Mouse (Mus musculus) kidney, postnatal 0 days (tissue): ENCODE measurements around the gene Phgr1. TPM values are rescaled to one million over a fixed set of nuclear protein-coding genes. Genes with fewer than 3 reads are reported as not detected.
A peak's percentile ranks its signal among the peaks of the same experiment; 100 is the strongest.

Experiments used
- ATAC-seq: fragments of 200-750 bp; cut with Nextera tagmentation; replicated peaks from 2 replicates; pipeline ENCODE4 v1.8.0; 2017; ENCODE audit warnings: low read depth, moderate number of reproducible peaks, moderate TSS enrichment, moderate library complexity; ENCODE audit not compliant: low FRiP score
- DNase-seq: peaks from one replicate; pipeline ENCODE4 v3.0.0-alpha.2; 2016; ENCODE audit warnings: low spot score
- H3K27ac ChIP-seq: fragments of 300-500 bp; sonication (generic); 2 replicates; pipeline ENCODE4 v1.5.1; 2014; ENCODE audit warnings: mild to moderate bottlenecking
- H3K27me3 ChIP-seq: fragments of 300-500 bp; sonication (generic); 2 replicates; pipeline ENCODE4 v1.6.1; 2014; ENCODE audit warnings: low read length, mixed read lengths; ENCODE audit not compliant: insufficient read depth
- H3K36me3 ChIP-seq: fragments of 300-500 bp; sonication (generic); 2 replicates; pipeline ENCODE4 v1.6.1; 2014; ENCODE audit warnings: low read length, mixed read lengths; ENCODE audit not compliant: insufficient read depth
- H3K4me1 ChIP-seq: fragments of 300-500 bp; sonication (generic); replicated peaks from 2 replicates; pipeline ENCODE4 v1.6.1; 2014; ENCODE audit warnings: antibody characterized with exemption, low read length, mixed read lengths; ENCODE audit not compliant: insufficient read depth
- H3K4me2 ChIP-seq: fragments of 300-500 bp; sonication (generic); 2 replicates; pipeline ENCODE4 v1.6.1; 2014; ENCODE audit warnings: mild to moderate bottlenecking, low read length, moderate library complexity, mixed read lengths
- H3K4me3 ChIP-seq: fragments of 300-500 bp; sonication (generic); replicated peaks from 2 replicates; pipeline ENCODE4 v1.5.1; 2014; ENCODE audit warnings: low read depth, low read length
- H3K9ac ChIP-seq: fragments of 300-500 bp; sonication (generic); 2 replicates; pipeline ENCODE4 v1.6.1; 2014; ENCODE audit warnings: low read depth, low read length
- H3K9me3 ChIP-seq: fragments of 300-500 bp; sonication (generic); replicated peaks from 2 replicates; pipeline ENCODE4 v1.6.1; 2016; ENCODE audit warnings: low read length, inconsistent platforms, mixed read lengths
- CTCF ChIP-seq: IDR thresholded peaks from 2 replicates; pipeline ENCODE4 v1.5.1; 2016; ENCODE audit warnings: antibody characterized with exemption, low read depth, mild to moderate bottlenecking, moderate library complexity
- WGBS: fragments of 180-500 bp; shearing (Covaris S2); extraction: QIAGEN DNeasy Blood & Tissue Kit; methylation state at CpG from one replicate; pipeline ENCODE4 v1.1.7; 2014; 5-methylcytosine and 5-hydroxymethylcytosine counted together
- polyA plus RNA-seq: library from polyadenylated mRNA; unstranded; fragments of >200 nt; fragmentation: Nextera tagmentation; extraction: Ambion mirVana; gene quantifications from 2 replicates; pipeline ENCODE4 v1.2.1, GENCODE M21; 2015

The Phgr1 gene
- polyA plus RNA-seq, 1 experiment from 2014 or later, result not detected

GRCm38 (mm10) chr2:118805137-118805536 lies 32.6 kb downstream of the Phgr1 start:
- H3K4me1 ChIP-seq, result no peaks in the 10 kb centered on the region
- no peaks in the 10 kb centered on the region for H3K27me3 ChIP-seq
- no peak overlapping the region for H3K4me3 ChIP-seq
- no peak overlapping the region for H3K27ac ChIP-seq
- H3K9ac ChIP-seq, result no peak overlapping the region
- no peak for TF ChIP-seq CTCF
- WGBS, result 58% methylated on average over 3 of the region's 3 CpGs
- no peak overlapping the region for H3K4me2 ChIP-seq
- ATAC-seq (no peak), DNase-seq (no peak)
- H3K36me3 ChIP-seq, result no peaks in the 10 kb centered on the region
- H3K9me3 ChIP-seq, result no peaks in the 10 kb centered on the region

GRCm38 (mm10) chr2:118805756-118806155 lies 33.2 kb downstream of the Phgr1 start:
- no peak overlapping the region for H3K4me2 ChIP-seq
- no peak overlapping the region for H3K27ac ChIP-seq
- no peak overlapping the region for H3K9ac ChIP-seq
- no peak for TF ChIP-seq CTCF
- ATAC-seq (no peak), DNase-seq (no peak)
- H3K36me3 ChIP-seq, result no peaks in the 10 kb centered on the region
- no peaks in the 10 kb centered on the region for H3K4me1 ChIP-seq
- H3K27me3 ChIP-seq, result no peaks in the 10 kb centered on the region
- H3K9me3 ChIP-seq, result no peaks in the 10 kb centered on the region
- WGBS, result 34% methylated on average over 3 of the region's 3 CpGs
- no peak overlapping the region for H3K4me3 ChIP-seq

GRCm38 (mm10) chr2:118806860-118807259 lies 34.3 kb downstream of the Phgr1 start:
- no peak overlapping the region for H3K9ac ChIP-seq
- no peak overlapping the region for H3K4me3 ChIP-seq
- TF ChIP-seq CTCF, result no peak
- H3K4me2 ChIP-seq, result no peak overlapping the region
- H3K36me3 ChIP-seq, result no peaks in the 10 kb centered on the region
- no peaks in the 10 kb centered on the region for H3K4me1 ChIP-seq
- DNase-seq (no peak), ATAC-seq (no peak)
- no peak overlapping the region for H3K27ac ChIP-seq
- WGBS, result 65% methylated on average over 4 of the region's 4 CpGs
- H3K9me3 ChIP-seq, result no peaks in the 10 kb centered on the region
- no peaks in the 10 kb centered on the region for H3K27me3 ChIP-seq

- no peak overlapping the region for H3K27ac ChIP-seq
- no peaks in the 10 kb centered on the region for H3K36me3 ChIP-seq
- no peaks in the 10 kb centered on the region for H3K9me3 ChIP-seq
- H3K9ac ChIP-seq, result no peak overlapping the region
- 38% methylated on average over 2 of the region's 2 CpGs for WGBS
- DNase-seq (no peak), ATAC-seq (no peak)
- H3K27me3 ChIP-seq, result no peaks in the 10 kb centered on the region
- no peaks in the 10 kb centered on the region; the same call in 1 of the 2 replicates for H3K4me1 ChIP-seq
- TF ChIP-seq CTCF, result no peak
- no peak overlapping the region for H3K4me3 ChIP-seq
- no peak overlapping the region for H3K4me2 ChIP-seq
Observed at GRCm38 (mm10) chr2:118810861-118811260, 38.3 kb downstream of the Phgr1 start.

GRCm38 (mm10) chr2:118812724-118813123 lies 40.2 kb downstream of the Phgr1 start:
- Histone ChIP-seq H3K9me3 (no peaks in the 10 kb centered on the region), H3K4me2 (no peak overlapping the region), H3K27ac (no peak overlapping the region), H3K27me3 (no peaks in the 10 kb centered on the region), H3K36me3 (0 out of 2 replicates have a peak, but pooled peaks cover 4% of the 10 kb centered on the region), H3K4me3 (no peak overlapping the region), H3K9ac (no peak overlapping the region), H3K4me1 (no peaks in the 10 kb centered on the region; the same call in 1 of the 2 replicates)
- DNase-seq (no peak), ATAC-seq (no peak)
- TF ChIP-seq CTCF, result no peak
- WGBS, result 69% methylated on average over 1 of the region's 1 CpGs

GRCm38 (mm10) chr2:118813981-118814836 lies 41.6 kb downstream of the Phgr1 start, which contains the start of gene Knstrn:
Gene Knstrn, plus strand, starts transcription at chr2:118814003.
- H3K9ac ChIP-seq, result peak within 1 kb of the TSS; percentile 67
- WGBS, result under 1% methylated on average over 49 of the region's 49 CpGs
- peak; percentile 85 for ATAC-seq
- H3K27me3 ChIP-seq, result no peaks in the 10 kb centered on the region
- peak within 1 kb of the TSS; percentile 72 for H3K4me3 ChIP-seq
- H3K4me1 ChIP-seq, result no peaks in the 10 kb centered on the region; the same call in 1 of the 2 replicates
- TF ChIP-seq CTCF, result no peak; the same call in 1 of the 2 replicates
- H3K36me3 ChIP-seq, result peaks cover 10% of the 10 kb centered on the region; the same call in 1 of the 2 replicates
- no peak within 1 kb of the TSS for H3K27ac ChIP-seq
- DNase-seq, result peak; percentile 97
- H3K9me3 ChIP-seq, result no peaks in the 10 kb centered on the region
- H3K4me2 ChIP-seq, result peak within 1 kb of the TSS; percentile 88
